Mouse (Mus musculus) bone marrow macrophage, adult 2 months (primary cell): ENCODE data around the gene Ablim1.

ENCODE experiments used
- CTCF ChIP-seq: IDR thresholded peaks from 2 replicates; pipeline ENCODE4 v1.5.1; 2012; ENCODE audit warnings: low read depth, mild to moderate bottlenecking, low read length, moderate library complexity
- POLR2A ChIP-seq: IDR thresholded peaks from 2 replicates; pipeline ENCODE4 v1.6.1; 2012; ENCODE audit warnings: mild to moderate bottlenecking, low read depth, low read length, borderline replicate concordance

DNA sequence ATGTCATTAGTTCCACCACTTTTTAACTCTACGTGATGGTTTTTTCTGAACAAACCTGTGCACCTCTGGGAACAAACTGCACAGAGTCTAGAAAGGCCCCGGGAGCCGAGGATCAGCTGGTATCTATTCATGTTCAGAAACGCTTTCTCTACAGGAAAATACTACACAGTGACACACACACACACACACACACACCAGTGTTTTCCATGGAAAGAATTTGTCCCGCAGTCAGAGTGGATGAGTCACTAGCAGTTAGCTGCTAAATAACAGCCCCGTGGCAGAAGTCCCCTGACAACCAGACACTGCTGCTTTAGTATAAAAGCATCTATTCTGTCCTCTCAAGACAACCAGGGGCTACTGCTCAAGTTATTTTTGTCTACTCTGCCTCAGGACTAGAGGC lies 115.4 kb downstream of the Ablim1 start:
- TF ChIP-seq CTCF (no peak), POLR2A (no peak)
